Mouse (Mus musculus) embryonic stem cell, embryonic (primary cell): ENCODE results near the gene Zfp599.

Experiments used
- CTCF ChIA-PET, 4 experiments: fragments of 300-600 bp in 2 of 4; fragments of 350-600 bp in 2 of 4; sonication (Branson Sonifier 250); formaldehyde crosslinking; loops; one replicate each; lab custom pipeline; 2022; ENCODE audit warnings: inconsistent platforms in 2 of 4; lab: Charles Lee
- POLR2A ChIA-PET, 4 experiments: fragments of 300-600 bp in 2 of 4; fragments of 350-600 bp in 2 of 4; sonication (Branson Sonifier 250); formaldehyde crosslinking; loops; one replicate each; lab custom pipeline; 2022; ENCODE audit warnings: antibody characterized with exemption in 4 of 4, inconsistent platforms in 1 of 4; lab: Charles Lee

Gene Zfp599

GRCm38 (mm10) chr9:22229386-22230026, 30.2 kb downstream of the Zfp599 start:
- CTCF ChIA-PET, result interaction anchor here in 2 of 4 experiments (0.6 to 1.3 kb wide), 2 partner anchors 266 to 267 kb away, joined by 3 to 4 read pairs; no protein-coding TSS in a partner anchor
- POLR2A ChIA-PET, result interaction anchor here in 3 of 4 experiments (0.6 to 3.3 kb wide), 8 partner anchors 9 to 165 kb away, joined by 3 to 17 read pairs (median 4); partner anchors contain the start of genes Zfp599 (in 1 of the 3) and Zfp872 (in 1 of the 3)

- ChIA-PET POLR2A (interaction anchor here in 3 of 4 experiments (0.6 to 4.2 kb wide), 37 partner anchors 8 to 801 kb away, joined by 3 to 40 read pairs (median 4); partner anchors contain the start of genes Zfp599 (in 3 of the 3), Pigyl (in 2 of the 3), 9530077C05Rik (in 1 of the 3) and Anln (in 1 of the 3)), CTCF (interaction anchor here in 3 of 4 experiments (0.5 to 1.4 kb wide), 4 partner anchors 10 to 279 kb away, joined by 3 to 4 read pairs (median 3); no protein-coding TSS in a partner anchor)
These were observed 32.8 kb downstream of the Zfp599 start for GRCm38 (mm10) chr9:22226846-22227245.

GRCm38 (mm10) chr9:22226389-22226673, 33.4 kb downstream of the Zfp599 start:
- ChIA-PET CTCF (interaction anchor here in 3 of 4 experiments (0.5 to 1.9 kb wide), 8 partner anchors 10 to 128 kb away, joined by 3 to 15 read pairs (median 4); partner anchors contain the start of gene Pigyl (in 1 of the 3)), POLR2A (interaction anchor here (0.6 to 4.2 kb wide), 52 partner anchors 8 to 680 kb away, joined by 3 to 40 read pairs (median 5); partner anchors contain the start of genes Anln (in 3 of the 4), Pigyl (in 3 of the 4), Zfp599 (in 3 of the 4) and Zfp872 (in 2 of the 4))

GRCm38 (mm10) chr9:22225581-22226388, 33.9 kb downstream of the Zfp599 start, which contains the start of gene Zfp809:
Zfp809 (plus strand) TSS chr9:22225714.
- POLR2A ChIA-PET, result interaction anchor here (0.6 to 4.2 kb wide), 48 partner anchors 7 to 680 kb away, joined by 3 to 40 read pairs (median 5); partner anchors contain the start of genes Anln (in 3 of the 4), Pigyl (in 3 of the 4), Zfp599 (in 3 of the 4) and Zfp872 (in 2 of the 4)
- CTCF ChIA-PET, result interaction anchor here in 3 of 4 experiments (0.5 to 1.9 kb wide), 13 partner anchors 9 to 128 kb away, joined by 3 to 15 read pairs (median 3); partner anchors contain the start of gene Pigyl (in 1 of the 3)

GRCm38 (mm10) chr9:22224536-22225503, 34.9 kb downstream of the Zfp599 start:
- POLR2A ChIA-PET, result interaction anchor here (0.6 to 4.2 kb wide), 40 partner anchors 9 to 1006 kb away, joined by 3 to 40 read pairs (median 5); partner anchors contain the start of genes Anln (in 3 of the 4), Pigyl (in 3 of the 4), 9530077C05Rik (in 2 of the 4) and Zfp599 (in 2 of the 4)
- CTCF ChIA-PET, result interaction anchor here (0.6 to 1.9 kb wide), 15 partner anchors 18 to 678 kb away, joined by 3 to 15 read pairs (median 4); partner anchors contain the start of genes Carm1 (in 1 of the 4) and Pigyl (in 1 of the 4)

GRCm38 (mm10) chr9:22224066-22224465, 35.6 kb downstream of the Zfp599 start:
- ChIA-PET POLR2A (interaction anchor here in 2 of 4 experiments (1.0 to 4.2 kb wide), 7 partner anchors 12 to 98 kb away, joined by 3 to 14 read pairs (median 3); partner anchors contain the start of gene Zfp599 (in 1 of the 2)), CTCF (no interaction called here)

- CTCF ChIA-PET, result interaction anchor here in 2 of 4 experiments (0.7 to 0.8 kb wide), 2 partner anchors 62 kb away, joined by 3 read pairs; no protein-coding TSS in a partner anchor
- POLR2A ChIA-PET, result interaction anchor here in 2 of 4 experiments (0.7 to 2.0 kb wide), 7 partner anchors 9 to 148 kb away, joined by 3 to 7 read pairs (median 4); partner anchors contain the start of gene Pigyl (in 1 of the 2)
These were observed 41.7 kb downstream of the Zfp599 start for GRCm38 (mm10) chr9:22217858-22218493.

GRCm38 (mm10) chr9:22216705-22217104, 43.0 kb downstream of the Zfp599 start:
- POLR2A ChIA-PET, result interaction anchor here in 2 of 4 experiments (0.5 to 1.2 kb wide), 5 partner anchors 10 to 169 kb away, joined by 3 read pairs; no protein-coding TSS in a partner anchor

GRCm38 (mm10) chr9:22214549-22214948, 45.1 kb downstream of the Zfp599 start:
- ChIA-PET CTCF (interaction anchor here in 1 of 4 experiments (0.6 kb wide), 1 partner anchor 49 kb away, joined by 3 read pairs; no protein-coding TSS in a partner anchor), POLR2A (interaction anchor here in 2 of 4 experiments (1.1 to 1.2 kb wide), 2 partner anchors 11 to 92 kb away, joined by 3 to 7 read pairs; partner anchors contain the start of gene Zfp809 (in 1 of the 2))

More at GRCm38 (mm10) chr9:22216705-22217104, 43.0 kb downstream of the Zfp599 start:
- CTCF ChIA-PET, result interaction anchor here in 2 of 4 experiments (0.6 to 1.3 kb wide), 2 partner anchors 10 to 254 kb away, joined by 3 to 5 read pairs; no protein-coding TSS in a partner anchor

GRCm38 (mm10) chr9:22213785-22214194, 45.9 kb downstream of the Zfp599 start:
- ChIA-PET POLR2A (interaction anchor here in 2 of 4 experiments (0.6 to 1.1 kb wide), 2 partner anchors 11 to 93 kb away, joined by 3 to 7 read pairs; no protein-coding TSS in a partner anchor), CTCF (interaction anchor here in 1 of 4 experiments (1.0 kb wide), 1 partner anchor 9 kb away, joined by 3 read pairs; no protein-coding TSS in a partner anchor)
